Mouse (Mus musculus) ES-E14 (cell line): Measurements from ENCODE around the gene Blm. TPM values are rescaled to one million over a fixed set of nuclear protein-coding genes. Genes with fewer than 3 reads are reported as not detected.

ENCODE experiments used
- DNase-seq: peaks from one replicate; pipeline ENCODE4 v3.0.0-alpha.2; 2013; ENCODE audit warnings: low read depth, low spot score
- H3K27ac ChIP-seq: 2 replicates; pipeline ENCODE4 v1.5.1; 2012; ENCODE audit warnings: low read depth, mild to moderate bottlenecking, low read length, moderate library complexity, mixed read lengths; ENCODE audit not compliant: poor library complexity, insufficient read depth, severe bottlenecking
- H3K36me3 ChIP-seq: 2 replicates; pipeline ENCODE4 v1.6.1; 2012; ENCODE audit warnings: mild to moderate bottlenecking, low read length, moderate library complexity, mixed read lengths; ENCODE audit not compliant: control insufficient read depth, poor library complexity, insufficient read depth, severe bottlenecking
- H3K4me1 ChIP-seq, 2 experiments: fragments of 150-350 bp in 1 of 2; sonication (generic) in 1 of 2; 2 replicates each; pipeline ENCODE4 v1.6.1; 2012; ENCODE audit warnings: low read length in 2 of 2, mild to moderate bottlenecking in 1 of 2, mixed read lengths in 1 of 2; ENCODE audit not compliant: control insufficient read depth in 2 of 2, insufficient read depth in 2 of 2, poor library complexity in 1 of 2
- H3K4me3 ChIP-seq, 2 experiments: fragments of 150-350 bp in 1 of 2; sonication (generic) in 1 of 2; 2 replicates each; pipeline ENCODE4 v1.5.1; 2012; ENCODE audit warnings: low read length in 2 of 2, low read depth in 1 of 2, mild to moderate bottlenecking in 1 of 2, mixed read lengths in 1 of 2; ENCODE audit not compliant: insufficient read depth in 1 of 2, poor library complexity in 1 of 2, severe bottlenecking in 1 of 2
- H3K9ac ChIP-seq: 2 replicates; pipeline ENCODE4 v1.6.1; 2012; ENCODE audit warnings: low read depth, mild to moderate bottlenecking, low read length, mixed read lengths; ENCODE audit not compliant: poor library complexity, insufficient read depth, severe bottlenecking
- H3K9me3 ChIP-seq: fragments of 150-350 bp; sonication (generic); 2 replicates; pipeline ENCODE4 v1.6.1; 2012; ENCODE audit warnings: low read depth, mild to moderate bottlenecking, low read length; ENCODE audit not compliant: control insufficient read depth, insufficient read depth
- CHD2 ChIP-seq: IDR thresholded peaks from 2 replicates; pipeline ENCODE4 v1.6.1; 2014; ENCODE audit warnings: mild to moderate bottlenecking, low read depth, low read length, inconsistent platforms
- HCFC1 ChIP-seq: IDR thresholded peaks from 2 replicates; pipeline ENCODE4 v1.6.1; 2012; ENCODE audit warnings: low read length, inconsistent platforms, borderline replicate concordance; ENCODE audit not compliant: insufficient read depth
- MAFK ChIP-seq: IDR thresholded peaks from 2 replicates; pipeline ENCODE4 v1.6.1; 2014; ENCODE audit warnings: mild to moderate bottlenecking, low read depth, low read length, inconsistent platforms; ENCODE audit not compliant: insufficient read depth
- ZC3H11A ChIP-seq: IDR thresholded peaks from 2 replicates; pipeline ENCODE4 v1.6.1; 2012; ENCODE audit warnings: low read depth, mild to moderate bottlenecking, inconsistent platforms, low read length, borderline replicate concordance
- ZNF384 ChIP-seq: IDR thresholded peaks from 2 replicates; pipeline ENCODE4 v1.6.1; 2012; ENCODE audit warnings: low read depth, low read length, inconsistent platforms
- in situ Hi-C, 2 experiments: fragments of 600-800 bp; cut with MboI; formaldehyde crosslinking; loops; one replicate each; pipeline ENCODE4 v1.15.1; 2025; ENCODE audit warnings: low sequenced_read_pairs in 2 of 2, inconsistent platforms in 1 of 2; ENCODE audit not compliant: unreplicated experiment in 2 of 2
- total RNA-seq: library from RNA; depleted of rRNA; stranded (reverse); fragments of 300-350 nt; gene quantifications from 2 replicates; pipeline ENCODE4 v1.2.3, GENCODE M21; 2012

The Blm gene
- total RNA-seq, 1 experiment, result 29.9 TPM

- Histone ChIP-seq H3K9ac (no peak overlapping the region), H3K4me1 (peaks cover 5 to 15% of the 10 kb centered on the region in 2 experiments; a peak in 2 of 4 replicates), H3K9me3 (no peaks in the 10 kb centered on the region), H3K36me3 (no peaks in the 10 kb centered on the region), H3K27ac (no peak overlapping the region), H3K4me3 (no peak overlapping the region)
- TF ChIP-seq CHD2 (no peak), ZC3H11A (no peak), MAFK (no peak), HCFC1 (no peak), ZNF384 (no peak)
- in situ Hi-C loops, result loop anchor here in 1 of 2 experiments (25.0 kb wide), 1 partner anchor 190 kb away; the partner anchor contains the start of gene Fes
- DNase-seq, result no peak
These were observed 42.6 kb upstream of the Blm start for GRCm38 (mm10) chr7:80577417-80577980.

- DNase-seq, result no peak
- no peak overlapping the region for H3K27ac ChIP-seq
- H3K9ac ChIP-seq, result no peak overlapping the region
- no peak overlapping the region for H3K4me3 ChIP-seq
- no peaks in the 10 kb centered on the region for H3K9me3 ChIP-seq
- no peak for TF ChIP-seq MAFK
- TF ChIP-seq ZNF384, result no peak
- no peak for TF ChIP-seq HCFC1
- TF ChIP-seq CHD2, result no peak
- no peak for TF ChIP-seq ZC3H11A
- H3K36me3 ChIP-seq, result no peaks in the 10 kb centered on the region
- peaks cover 5 to 9% of the 10 kb centered on the region in 2 experiments; a peak in 1 of 4 replicates for H3K4me1 ChIP-seq
- in situ Hi-C loops, result loop anchor here in 1 of 2 experiments (25.0 kb wide), 1 partner anchor 189 kb away; the partner anchor contains the start of gene Fes
These were observed 41.7 kb upstream of the Blm start for GRCm38 (mm10) chr7:80576626-80577025.

GRCm38 (mm10) chr7:80575750-80576149 lies 40.8 kb upstream of the Blm start:
- no peaks in the 10 kb centered on the region for H3K36me3 ChIP-seq
- H3K9me3 ChIP-seq, result no peaks in the 10 kb centered on the region
- in situ Hi-C loops, result loop anchor here in 1 of 2 experiments (25.0 kb wide), 1 partner anchor 188 kb away; the partner anchor contains the start of gene Fes
- no peak overlapping the region for H3K9ac ChIP-seq
- H3K4me1 ChIP-seq, result peaks cover 5 to 7% of the 10 kb centered on the region in 2 experiments; a peak in 1 of 4 replicates
- no peak overlapping the region for H3K4me3 ChIP-seq
- no peak for DNase-seq
- no peak overlapping the region for H3K27ac ChIP-seq
- no peak for TF ChIP-seq HCFC1
- no peak for TF ChIP-seq MAFK
- no peak for TF ChIP-seq CHD2
- TF ChIP-seq ZNF384, result no peak
- no peak for TF ChIP-seq ZC3H11A

GRCm38 (mm10) chr7:80573076-80573475 lies 38.2 kb upstream of the Blm start:
- in situ Hi-C loops, result no loop called here
- H3K9me3 ChIP-seq, result no peaks in the 10 kb centered on the region
- H3K9ac ChIP-seq, result no peak overlapping the region

More at GRCm38 (mm10) chr7:80573076-80573475, 38.2 kb upstream of the Blm start:
- H3K27ac ChIP-seq, result no peak overlapping the region
- no peaks in the 10 kb centered on the region for H3K36me3 ChIP-seq
- H3K4me1 ChIP-seq, result peaks cover 7 to 9% of the 10 kb centered on the region in 2 experiments; a peak in 2 of 4 replicates
- H3K4me3 ChIP-seq, result no peak overlapping the region
- no peak for DNase-seq
- TF ChIP-seq HCFC1 (no peak), CHD2 (no peak), MAFK (no peak), ZNF384 (no peak), ZC3H11A (no peak)
